Mouse (Mus musculus) erythroblast, embryonic 14.5 days (primary cell): ENCODE data around the gene Fbxo22.

Source experiments
- GATA1 ChIP-seq: IDR thresholded peaks from 2 replicates; pipeline ENCODE4 v1.6.1; 2012; ENCODE audit warnings: low read length, inconsistent platforms, mixed read lengths
- TAL1 ChIP-seq: IDR thresholded peaks from 3 replicates; pipeline ENCODE4 v1.6.1; 2012; ENCODE audit warnings: low read length, inconsistent platforms, mixed read lengths

DNA sequence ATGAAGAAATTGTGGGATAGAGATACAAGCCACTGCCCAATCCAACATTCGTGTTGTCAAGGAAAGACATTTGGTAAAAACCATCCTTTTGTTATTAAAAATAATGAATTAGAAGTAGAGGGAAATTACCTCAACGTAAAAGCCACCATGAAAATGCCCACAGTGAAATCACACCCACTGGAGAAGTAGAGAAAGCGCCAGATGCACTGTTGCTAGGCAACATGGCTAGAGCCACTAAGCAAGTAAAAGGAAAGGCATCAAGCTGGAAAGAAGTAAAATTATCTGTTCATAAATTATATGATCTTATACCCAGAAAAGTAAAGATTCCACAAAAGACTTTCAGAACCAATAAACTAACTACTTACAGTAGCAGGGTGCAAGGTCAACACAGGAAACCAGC, 17.5 kb downstream of the Fbxo22 start:
- TF ChIP-seq GATA1 = no peak
- no peak for TF ChIP-seq TAL1
